Mouse (Mus musculus): ENCODE measurements around the gene Rad9b. TPM values are rescaled to one million over a fixed set of nuclear protein-coding genes. Genes with fewer than 3 reads are reported as not detected.

Gene Rad9b
- polyA plus RNA-seq, 1 experiment from 2014 or later, result 6.9 TPM

- H3K4me3 ChIP-seq (ENCODE audit: low read depth, low read length), result no peak overlapping the region
- WGBS, result 83% methylated on average over 8 of the region's 8 CpGs
- H3K4me2 ChIP-seq (replicated peaks; ENCODE audit: low read depth, low read length), result no peak overlapping the region
- TF ChIP-seq CTCF (IDR thresholded peaks at IDR 0.05) (no peak), EP300 (IDR thresholded peaks at IDR 0.05) (no peak)
- DNase-seq (ENCODE audit: low spot score), result no peak
- H3K9me3 ChIP-seq (ENCODE audit: low read length), result no peaks in the 10 kb centered on the region
- H3K4me1 ChIP-seq (ENCODE audit: insufficient read depth, low read depth, low read length), result no peaks in the 10 kb centered on the region
- peaks cover 26% of the 10 kb centered on the region for H3K36me3 ChIP-seq (ENCODE audit: insufficient read depth, low read length)
- H3K27ac ChIP-seq (ENCODE audit: low read length), result no peak overlapping the region
- no peak for ATAC-seq
- H3K27me3 ChIP-seq (replicated peaks; ENCODE audit: insufficient read depth, low read length), result no peaks in the 10 kb centered on the region
- H3K9ac ChIP-seq (replicated peaks; ENCODE audit: low read depth), result no peak overlapping the region
Measured at GRCm38 (mm10) chr5:122399871-122400270, 45.8 kb upstream of the Rad9b start.

- TF ChIP-seq EP300 (IDR thresholded peaks at IDR 0.05) (no peak), CTCF (IDR thresholded peaks at IDR 0.05) (no peak)
- Histone ChIP-seq H3K36me3 (ENCODE audit: insufficient read depth, low read length) (peaks cover 10% of the 10 kb centered on the region; the same call in 1 of the 2 replicates), H3K9me3 (ENCODE audit: low read length) (no peaks in the 10 kb centered on the region), H3K9ac (replicated peaks; ENCODE audit: low read depth) (no peak overlapping the region), H3K27me3 (replicated peaks; ENCODE audit: insufficient read depth, low read length) (no peaks in the 10 kb centered on the region), H3K4me2 (replicated peaks; ENCODE audit: low read depth, low read length) (no peak overlapping the region), H3K27ac (ENCODE audit: low read length) (peak overlapping the region; percentile 68), H3K4me1 (ENCODE audit: insufficient read depth, low read depth, low read length) (peaks cover 2% of the 10 kb centered on the region; the same call in 1 of the 2 replicates), H3K4me3 (ENCODE audit: low read depth, low read length) (no peak overlapping the region)
- 87% methylated on average over 8 of the region's 8 CpGs for WGBS
- ATAC-seq (no peak), DNase-seq (ENCODE audit: low spot score) (no peak)
Measured at GRCm38 (mm10) chr5:122397495-122397894, 43.5 kb upstream of the Rad9b start.

- peaks cover 3% of the 10 kb centered on the region; the same call in 1 of the 2 replicates for H3K4me1 ChIP-seq (ENCODE audit: insufficient read depth, low read depth, low read length)
- H3K27ac ChIP-seq (ENCODE audit: low read length), result peak overlapping the region; percentile 81
- H3K4me3 ChIP-seq (ENCODE audit: low read depth, low read length), result no peak overlapping the region
- no peaks in the 10 kb centered on the region for H3K9me3 ChIP-seq (ENCODE audit: low read length)
- TF ChIP-seq EP300 (IDR thresholded peaks at IDR 0.05) (peak; percentile 90), CTCF (IDR thresholded peaks at IDR 0.05) (no peak)
- H3K27me3 ChIP-seq (replicated peaks; ENCODE audit: insufficient read depth, low read length), result no peaks in the 10 kb centered on the region
- H3K4me2 ChIP-seq (replicated peaks; ENCODE audit: low read depth, low read length), result 0 out of 2 replicates have a peak overlapping the region, but pooled peaks have one; percentile 8
- 54% methylated on average over 10 of the region's 10 CpGs for WGBS
- DNase-seq (ENCODE audit: low spot score) (peak; percentile 82), ATAC-seq (peak; percentile 77)
- H3K9ac ChIP-seq (replicated peaks; ENCODE audit: low read depth), result no peak overlapping the region
- H3K36me3 ChIP-seq (ENCODE audit: insufficient read depth, low read length), result 0 out of 2 replicates have a peak, but pooled peaks cover 5% of the 10 kb centered on the region
Measured at GRCm38 (mm10) chr5:122396791-122397190, 42.8 kb upstream of the Rad9b start.

- no peaks in the 10 kb centered on the region for H3K27me3 ChIP-seq (replicated peaks; ENCODE audit: insufficient read depth, low read length)
- peak; percentile 34; the same call in 1 of the 2 replicates for ATAC-seq
Measured at GRCm38 (mm10) chr5:122393887-122394286, 39.9 kb upstream of the Rad9b start.

GRCm38 (mm10) chr5:122392227-122393004 lies 38.4 kb upstream of the Rad9b start:
- Histone ChIP-seq H3K27me3 (replicated peaks; ENCODE audit: insufficient read depth, low read length) (no peaks in the 10 kb centered on the region), H3K9ac (replicated peaks; ENCODE audit: low read depth) (peak overlapping the region; percentile 83), H3K9me3 (ENCODE audit: low read length) (no peaks in the 10 kb centered on the region), H3K27ac (ENCODE audit: low read length) (peak overlapping the region; percentile 77), H3K4me1 (ENCODE audit: insufficient read depth, low read depth, low read length) (peaks cover 3% of the 10 kb centered on the region; the same call in 1 of the 2 replicates), H3K4me2 (replicated peaks; ENCODE audit: low read depth, low read length) (peak overlapping the region; percentile 70), H3K4me3 (ENCODE audit: low read depth, low read length) (peak overlapping the region; percentile 70), H3K36me3 (ENCODE audit: insufficient read depth, low read length) (0 out of 2 replicates have a peak, but pooled peaks cover 3% of the 10 kb centered on the region)
- 9% methylated on average over 19 of the region's 19 CpGs for WGBS
- no peak for TF ChIP-seq EP300 (IDR thresholded peaks at IDR 0.05)
- ATAC-seq (peak; percentile 10), DNase-seq (ENCODE audit: low spot score) (peak; percentile 28)

More at GRCm38 (mm10) chr5:122393887-122394286, 39.9 kb upstream of the Rad9b start:
- TF ChIP-seq CTCF (IDR thresholded peaks at IDR 0.05), result peak; percentile 88
- TF ChIP-seq EP300 (IDR thresholded peaks at IDR 0.05), result no peak
- no peak overlapping the region for H3K4me3 ChIP-seq (ENCODE audit: low read depth, low read length)
- H3K9me3 ChIP-seq (ENCODE audit: low read length), result no peaks in the 10 kb centered on the region
- peaks cover 3% of the 10 kb centered on the region; the same call in 1 of the 2 replicates for H3K4me1 ChIP-seq (ENCODE audit: insufficient read depth, low read depth, low read length)
- H3K9ac ChIP-seq (replicated peaks; ENCODE audit: low read depth), result no peak overlapping the region
- H3K27ac ChIP-seq (ENCODE audit: low read length), result no peak overlapping the region
- peak; percentile 79 for DNase-seq (ENCODE audit: low spot score)
- WGBS, result 58% methylated on average over 2 of the region's 2 CpGs
- no peak overlapping the region for H3K4me2 ChIP-seq (replicated peaks; ENCODE audit: low read depth, low read length)
- H3K36me3 ChIP-seq (ENCODE audit: insufficient read depth, low read length), result 0 out of 2 replicates have a peak, but pooled peaks cover 5% of the 10 kb centered on the region

- Histone ChIP-seq H3K4me2 (replicated peaks; ENCODE audit: low read depth, low read length) (peak within 1 kb of the TSS; percentile 70), H3K4me3 (ENCODE audit: low read depth, low read length) (peak within 1 kb of the TSS; percentile 70), H3K27me3 (replicated peaks; ENCODE audit: insufficient read depth, low read length) (no peaks in the 10 kb centered on the region), H3K27ac (ENCODE audit: low read length) (peak within 1 kb of the TSS; percentile 77), H3K9me3 (ENCODE audit: low read length) (no peaks in the 10 kb centered on the region), H3K9ac (replicated peaks; ENCODE audit: low read depth) (peak within 1 kb of the TSS; percentile 83), H3K4me1 (ENCODE audit: insufficient read depth, low read depth, low read length) (peaks cover 3% of the 10 kb centered on the region; the same call in 1 of the 2 replicates), H3K36me3 (ENCODE audit: insufficient read depth, low read length) (no peaks in the 10 kb centered on the region)
- TF ChIP-seq EP300 (IDR thresholded peaks at IDR 0.05), result peak; percentile 24; the same call in 1 of the 2 replicates
- peak; percentile 92 for TF ChIP-seq CTCF (IDR thresholded peaks at IDR 0.05)
- ATAC-seq (peak; percentile 93), DNase-seq (ENCODE audit: low spot score) (peak; percentile 94)
- WGBS, result 2% methylated on average over 39 of the region's 39 CpGs
Measured at GRCm38 (mm10) chr5:122391786-122392180, 37.8 kb upstream of the Rad9b start, which contains the start of gene Arpc3. Arpc3 (plus strand) TSS chr5:122391878.

Data from lung, postnatal 0 days (tissue).